Mouse (Mus musculus): ENCODE data around the gene Slf2.

Slf2 gene

DNA sequence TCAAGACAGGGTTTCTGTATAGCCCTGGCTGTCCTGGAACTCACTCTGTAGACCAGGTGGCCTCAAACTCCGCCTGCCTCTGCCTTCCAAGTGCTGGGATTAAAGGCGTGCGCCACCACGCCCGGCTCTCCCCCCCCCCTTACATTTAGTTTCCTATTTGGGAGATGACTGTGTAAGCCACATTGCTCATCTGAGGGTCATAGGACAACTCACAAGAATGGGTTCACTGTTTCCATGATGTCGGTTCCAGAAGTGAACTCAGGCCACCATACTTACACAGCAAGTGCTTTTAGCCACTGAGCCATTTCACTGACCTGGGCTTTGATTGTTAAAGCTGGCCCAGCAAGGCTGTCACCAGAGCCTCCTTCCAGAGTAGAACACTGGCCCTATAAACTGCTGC lies 46.2 kb downstream of the Slf2 start:
- in situ Hi-C loops (cut with MboI; ENCODE audit: unreplicated experiment in 2 of 2) = loop anchor here in 1 of 2 experiments (5.0 kb wide), 1 partner anchor 40 kb away; no protein-coding TSS in a partner anchor

DNA sequence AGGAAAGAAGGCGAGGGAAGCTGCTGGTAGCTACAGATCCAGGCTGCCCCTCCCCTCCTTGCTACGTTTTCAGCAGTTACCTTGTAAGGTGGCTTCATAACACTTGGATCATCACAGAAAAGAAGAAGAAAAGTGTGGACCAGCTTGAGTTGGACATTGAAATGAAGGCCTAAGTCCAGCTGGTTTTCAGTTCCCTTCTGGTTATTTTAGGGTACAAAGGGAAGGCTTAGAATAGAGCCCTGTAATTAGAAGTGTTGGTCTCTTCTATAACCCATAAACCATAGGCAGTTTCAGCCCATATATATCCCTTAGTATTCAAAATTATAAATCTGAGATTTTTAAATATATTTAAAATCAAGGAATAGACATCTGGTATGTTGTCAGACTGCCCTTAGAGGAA lies 49.8 kb downstream of the Slf2 start:
- in situ Hi-C loops (cut with MboI; ENCODE audit: unreplicated experiment in 2 of 2) = no loop called here

DNA sequence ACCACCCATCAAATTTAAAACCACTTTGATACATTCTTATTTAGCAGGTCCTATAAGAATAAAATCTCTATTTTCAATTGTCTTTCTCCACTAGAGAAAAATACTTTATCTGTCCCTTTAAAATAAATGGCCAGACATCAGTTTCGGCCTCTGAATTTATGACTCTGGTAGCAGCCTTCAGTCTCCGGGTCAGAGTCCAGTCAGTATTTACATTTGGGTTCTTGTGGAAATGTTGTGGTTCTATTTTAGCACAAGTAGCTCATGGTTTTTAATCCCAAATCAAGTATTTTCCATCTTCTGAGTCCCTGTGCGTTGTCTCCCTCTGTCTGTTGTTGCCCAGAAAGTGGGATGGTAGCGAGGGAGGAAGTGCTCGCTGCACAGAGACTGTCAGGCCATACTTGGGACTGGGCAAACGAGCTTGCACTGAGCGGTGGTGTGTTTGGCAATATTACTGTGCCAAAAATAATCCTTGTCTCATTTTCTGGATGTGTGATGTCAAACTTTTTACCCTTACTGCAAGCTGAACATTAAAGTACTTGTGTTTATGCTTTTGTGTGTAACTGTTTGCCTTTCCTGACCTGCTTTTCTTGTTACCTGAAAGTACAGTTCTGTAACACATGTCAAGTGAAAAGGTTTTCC lies 51.6 kb downstream of the Slf2 start:
- in situ Hi-C loops (cut with MboI; ENCODE audit: unreplicated experiment in 2 of 2) = no loop called here

DNA sequence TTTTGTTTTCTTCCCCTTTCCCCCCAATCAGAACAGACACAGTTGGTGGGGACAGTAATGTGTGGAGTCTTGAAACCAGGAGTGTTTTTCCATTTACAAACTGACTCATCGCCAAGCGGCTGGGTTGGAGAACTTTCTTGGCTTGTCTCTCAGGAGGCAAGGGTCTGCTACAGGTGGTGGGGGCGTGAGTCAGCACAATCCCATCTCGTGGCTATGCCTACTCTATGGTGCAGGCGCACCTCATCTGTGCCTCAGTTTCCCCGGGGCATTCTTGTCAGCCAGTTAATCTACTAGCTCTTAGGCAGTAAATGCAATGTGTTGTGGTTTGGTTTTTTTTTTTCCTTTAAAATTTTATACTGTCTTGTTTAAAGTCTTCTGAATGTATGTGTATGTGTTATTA lies 52.4 kb downstream of the Slf2 start:
- in situ Hi-C loops (cut with MboI; ENCODE audit: unreplicated experiment in 2 of 2) = no loop called here

DNA sequence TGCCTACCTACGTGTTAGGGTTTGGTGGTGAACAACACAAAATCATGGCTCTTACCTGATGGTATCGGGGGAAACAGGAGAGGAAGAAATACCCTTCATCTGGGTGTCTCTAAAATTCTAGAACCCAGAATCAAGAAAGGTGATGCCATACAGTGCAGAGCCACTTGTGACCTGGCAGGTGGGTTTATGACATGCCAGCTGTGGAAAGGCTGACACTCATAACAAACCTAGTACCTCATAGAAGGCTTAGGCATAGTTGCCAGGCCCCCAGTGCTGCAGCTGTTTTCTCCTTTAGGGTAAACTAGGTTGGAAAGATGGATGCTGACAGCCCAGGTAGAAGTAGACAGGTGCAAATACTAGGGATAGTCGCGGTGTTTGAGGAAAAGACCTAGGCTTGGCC lies 53.5 kb downstream of the Slf2 start:
- in situ Hi-C loops (cut with MboI; ENCODE audit: unreplicated experiment in 2 of 2) = no loop called here

DNA sequence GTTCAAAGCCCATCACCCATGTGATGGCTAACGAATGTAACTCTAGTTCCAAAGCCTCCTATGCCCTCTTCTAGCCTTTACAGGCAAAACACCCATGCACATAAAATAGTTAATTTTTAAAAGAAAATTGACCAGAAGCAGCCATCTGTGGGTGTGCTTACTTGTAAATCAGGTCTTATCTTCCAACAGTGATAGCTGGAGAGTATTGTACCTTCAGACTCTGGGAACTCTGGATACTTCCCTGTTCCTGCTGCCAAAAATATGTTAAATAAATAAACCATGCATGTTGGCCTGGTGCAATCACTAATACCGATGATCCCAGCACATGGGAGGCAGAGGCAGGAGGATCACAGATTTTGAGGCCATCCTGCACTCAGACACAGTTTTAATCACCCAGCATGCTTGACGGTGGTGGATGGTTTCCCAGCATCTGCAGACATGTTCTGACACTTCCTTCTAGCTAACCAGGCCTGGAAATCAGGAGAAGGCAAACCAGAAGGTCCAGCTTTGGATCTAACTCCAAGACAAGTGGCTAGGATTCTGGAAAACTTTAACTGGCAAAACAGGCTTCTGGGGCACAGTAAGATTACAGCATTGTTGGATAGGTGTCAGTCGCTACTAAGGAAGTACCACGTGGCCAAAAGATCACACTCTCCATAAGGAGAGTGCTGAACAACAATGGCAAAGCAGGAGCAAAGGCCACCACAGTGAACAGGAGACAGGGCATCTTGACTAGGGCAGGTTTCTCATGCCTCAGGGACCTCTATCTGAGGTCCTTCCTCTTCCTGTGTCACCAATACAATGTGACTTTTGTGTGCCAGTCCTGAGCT lies 54.4 kb downstream of the Slf2 start:
- in situ Hi-C loops (cut with MboI; ENCODE audit: unreplicated experiment in 2 of 2) = loop anchor here in 1 of 2 experiments (5.0 kb wide), 1 partner anchor 47 kb away; no protein-coding TSS in a partner anchor

DNA sequence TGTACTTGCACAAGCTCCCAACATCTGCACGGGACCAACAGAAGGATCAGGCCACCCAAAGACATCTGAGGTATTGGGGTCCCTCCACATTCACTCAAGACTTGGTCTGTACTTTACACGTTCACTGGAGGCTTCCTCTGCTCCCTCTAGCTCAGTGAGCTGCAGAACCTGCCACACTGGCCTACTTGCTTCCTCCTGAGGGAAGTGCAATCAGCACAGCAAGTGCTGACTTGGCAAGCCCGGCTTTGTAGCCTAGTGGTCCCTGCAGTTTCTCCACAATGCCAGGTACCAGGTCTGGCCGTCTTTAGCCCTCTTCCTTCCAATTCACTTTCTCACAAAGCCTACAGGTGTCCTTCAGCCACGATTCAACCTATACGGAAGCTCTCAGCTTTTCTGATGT lies 56.1 kb downstream of the Slf2 start:
- in situ Hi-C loops (cut with MboI; ENCODE audit: unreplicated experiment in 2 of 2) = loop anchor here in 1 of 2 experiments (5.0 kb wide), 1 partner anchor 45 kb away; no protein-coding TSS in a partner anchor

DNA sequence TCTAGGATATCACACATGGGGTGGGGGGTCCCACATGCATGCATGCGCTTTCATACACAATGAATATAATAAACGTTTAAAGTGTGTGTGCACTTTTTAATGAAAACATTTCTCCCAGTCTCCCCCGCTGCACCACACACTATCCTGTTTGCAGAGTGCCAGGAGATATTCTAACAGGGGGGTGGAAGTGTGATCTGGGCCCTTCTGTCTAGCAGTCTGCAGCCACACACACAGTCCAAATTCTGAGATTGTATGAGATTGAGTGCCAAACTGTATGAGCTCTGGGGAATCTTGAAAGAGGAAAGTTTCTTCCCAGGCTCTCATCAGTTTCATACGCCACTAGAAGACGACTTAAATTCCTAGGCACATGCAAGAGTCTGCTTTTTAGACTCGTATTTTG lies 56.9 kb downstream of the Slf2 start:
- in situ Hi-C loops (cut with MboI; ENCODE audit: unreplicated experiment in 2 of 2) = loop anchor here in 1 of 2 experiments (5.0 kb wide), 1 partner anchor 44 kb away; no protein-coding TSS in a partner anchor

DNA sequence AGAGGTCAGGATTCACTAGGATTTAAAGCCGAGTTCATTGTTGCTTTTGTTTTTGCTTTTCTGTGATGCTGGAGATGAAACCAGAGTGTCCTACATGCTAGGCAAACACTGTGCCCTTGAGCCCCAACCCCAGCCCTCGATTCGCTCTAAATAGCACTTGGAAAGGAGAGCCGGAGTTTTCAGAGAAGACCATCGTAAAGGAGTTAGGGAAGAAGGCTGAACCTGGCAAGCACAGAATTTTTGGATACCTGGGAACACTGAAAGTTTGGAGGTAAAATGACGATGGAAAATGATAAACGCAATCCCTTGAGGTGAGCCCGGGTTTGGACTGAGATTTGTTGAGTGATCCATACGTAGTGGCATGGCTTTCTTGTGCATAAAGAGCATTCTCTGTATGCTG lies 57.4 kb downstream of the Slf2 start:
- in situ Hi-C loops (cut with MboI; ENCODE audit: unreplicated experiment in 2 of 2) = loop anchor here in 1 of 2 experiments (5.0 kb wide), 1 partner anchor 44 kb away; no protein-coding TSS in a partner anchor

DNA sequence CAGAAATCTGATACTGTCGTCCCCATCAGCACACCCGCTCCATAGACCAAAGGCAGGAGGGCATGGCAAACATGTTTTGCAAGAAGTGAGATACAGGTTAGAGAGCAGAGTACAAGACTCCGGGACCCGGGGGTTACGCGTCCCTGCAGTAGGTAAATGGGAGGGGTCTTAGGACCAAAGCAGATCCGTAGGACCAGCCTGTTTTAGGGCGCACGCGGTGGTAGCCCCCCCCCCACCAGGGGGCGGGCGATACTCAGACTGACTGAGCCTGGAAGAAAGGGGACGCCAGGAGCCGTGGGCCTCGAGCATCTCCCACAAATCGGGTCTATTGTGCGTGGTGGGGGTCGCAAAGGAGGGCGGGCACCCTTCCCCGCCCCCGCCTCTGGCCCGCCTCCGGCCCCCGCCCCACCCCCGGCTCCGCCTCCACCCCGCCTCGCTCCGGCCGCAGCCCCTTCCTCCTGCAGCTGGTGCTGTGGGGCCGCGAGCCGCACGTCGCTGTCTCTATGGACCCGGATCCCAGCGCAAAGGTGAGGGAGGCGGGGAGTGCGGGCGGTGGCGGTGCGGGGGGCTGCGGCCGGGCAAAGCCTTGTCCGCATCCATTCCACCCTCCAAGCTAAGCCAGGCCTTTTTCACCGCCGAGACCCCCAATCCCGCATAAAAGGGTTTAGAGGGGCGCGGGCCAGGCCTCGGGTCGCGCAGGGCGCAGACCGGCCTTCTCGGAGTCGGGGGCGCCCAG lies 58.0 kb downstream of the Slf2 start, which contains the start of gene Sema4g:
Sema4g (plus strand) TSS at position 271 of the 736 bp plus-strand sequence.
- in situ Hi-C loops (cut with MboI; ENCODE audit: unreplicated experiment in 2 of 2) = loop anchor here in 1 of 2 experiments (5.0 kb wide), 1 partner anchor 43 kb away; no protein-coding TSS in a partner anchor

DNA sequence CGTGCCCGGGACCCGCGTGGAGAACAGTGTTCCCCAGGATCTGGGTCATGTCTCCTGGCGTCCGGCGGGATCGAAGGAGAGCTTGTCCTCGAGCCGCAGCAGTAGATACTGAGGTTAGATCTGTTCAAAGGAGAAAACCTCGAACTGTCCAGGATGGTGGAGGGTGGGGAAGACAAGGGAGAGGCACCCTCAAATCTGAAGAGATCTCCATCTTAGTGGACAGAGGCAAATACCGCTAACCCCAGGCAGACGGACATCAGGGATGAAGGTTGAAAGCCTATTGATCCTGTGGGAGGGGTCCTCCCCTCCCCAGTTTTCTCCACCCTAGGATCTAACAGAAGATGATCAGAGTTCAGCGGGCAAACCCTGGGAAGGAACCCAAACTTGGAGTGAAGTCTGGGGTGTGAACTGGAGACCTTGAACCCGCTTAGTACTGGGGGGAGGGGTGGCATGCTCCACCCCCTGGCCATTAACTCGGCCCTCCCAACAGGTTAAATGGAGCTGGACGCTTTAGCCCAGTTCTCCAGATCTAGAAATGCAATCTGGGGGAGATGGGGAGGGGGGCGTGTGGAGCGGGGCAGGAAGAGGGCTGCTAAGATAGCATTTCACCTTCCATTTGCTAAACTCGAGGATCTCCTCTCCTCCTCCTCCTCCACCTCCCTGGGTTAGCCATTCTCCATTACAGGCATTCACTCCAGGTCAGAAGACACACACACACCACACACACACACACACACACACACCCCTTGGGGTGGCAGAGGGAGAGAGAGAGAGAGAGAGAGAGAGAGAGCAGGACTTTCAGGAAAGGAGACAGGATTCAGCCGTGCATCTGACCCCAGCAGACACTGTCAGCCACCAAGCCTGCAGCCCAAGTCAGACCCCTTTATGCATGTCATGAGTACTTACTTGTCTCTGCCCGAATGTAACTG lies 58.9 kb downstream of the Slf2 start:
- in situ Hi-C loops (cut with MboI; ENCODE audit: unreplicated experiment in 2 of 2) = loop anchor here (5.0 kb wide), 1 partner anchor 42 kb away; no protein-coding TSS in a partner anchor

DNA sequence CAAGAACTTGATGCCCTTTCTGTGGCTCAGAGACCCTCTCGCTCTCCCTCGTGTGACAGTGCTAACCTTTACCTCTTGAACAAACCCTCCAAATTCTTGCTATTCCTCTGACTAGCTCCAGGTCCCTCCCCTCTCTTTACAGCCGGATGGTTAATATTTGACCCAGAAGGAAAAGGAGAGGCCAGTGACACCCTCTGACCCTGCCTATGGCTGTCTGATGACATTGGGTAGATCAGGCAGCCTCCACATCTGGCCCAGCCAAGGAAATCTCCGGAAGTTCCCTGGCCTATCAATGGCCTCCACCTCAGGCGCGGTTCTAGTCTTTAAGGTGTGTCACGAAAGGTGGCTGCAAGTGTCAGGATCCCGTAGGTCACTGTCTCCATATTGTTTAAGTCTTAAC lies 60.1 kb downstream of the Slf2 start:
- in situ Hi-C loops (cut with MboI; ENCODE audit: unreplicated experiment in 2 of 2) = loop anchor here in 1 of 2 experiments (5.0 kb wide), 1 partner anchor 41 kb away; no protein-coding TSS in a partner anchor

DNA sequence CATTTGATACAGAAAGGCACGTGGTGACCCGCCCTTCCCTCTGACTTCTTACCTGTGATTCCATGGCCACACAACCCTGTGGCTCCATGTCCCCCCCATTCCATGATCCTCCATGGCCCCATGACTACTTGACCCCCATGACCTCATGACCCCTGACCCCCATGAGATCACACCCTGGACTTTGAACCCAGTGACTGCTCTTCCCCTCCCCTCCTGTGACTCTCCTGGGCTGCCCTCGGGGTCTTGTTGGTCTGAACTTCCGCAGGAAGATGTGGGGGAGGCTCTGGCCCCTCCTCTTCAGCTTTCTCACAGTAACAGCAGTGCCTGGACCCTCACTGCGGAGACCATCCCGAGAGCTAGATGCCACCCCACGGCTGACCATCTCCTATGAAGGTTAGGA lies 61.3 kb downstream of the Slf2 start:
- in situ Hi-C loops (cut with MboI; ENCODE audit: unreplicated experiment in 2 of 2) = loop anchor here in 1 of 2 experiments (5.0 kb wide), 1 partner anchor 40 kb away; no protein-coding TSS in a partner anchor

DNA sequence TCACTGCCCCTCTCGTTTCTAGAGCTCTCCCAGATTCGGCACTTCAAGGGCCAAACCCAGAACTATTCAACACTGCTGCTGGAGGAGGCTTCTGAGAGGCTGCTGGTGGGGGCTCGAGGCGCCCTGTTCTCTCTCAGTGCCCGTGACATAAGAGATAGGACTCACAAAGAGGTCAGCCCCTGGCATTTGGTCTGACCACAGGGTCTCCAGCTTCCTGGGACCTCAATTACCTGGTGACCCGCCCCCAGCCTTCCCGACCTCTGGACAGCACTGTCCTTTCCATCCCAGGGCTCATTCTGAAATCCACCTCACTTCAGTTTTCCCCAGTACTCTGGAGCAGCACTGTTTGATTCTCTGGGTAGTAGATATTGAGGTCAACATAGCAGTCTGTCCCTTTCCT lies 61.8 kb downstream of the Slf2 start:
- in situ Hi-C loops (cut with MboI; ENCODE audit: unreplicated experiment in 2 of 2) = loop anchor here in 1 of 2 experiments (5.0 kb wide), 1 partner anchor 40 kb away; no protein-coding TSS in a partner anchor

DNA sequence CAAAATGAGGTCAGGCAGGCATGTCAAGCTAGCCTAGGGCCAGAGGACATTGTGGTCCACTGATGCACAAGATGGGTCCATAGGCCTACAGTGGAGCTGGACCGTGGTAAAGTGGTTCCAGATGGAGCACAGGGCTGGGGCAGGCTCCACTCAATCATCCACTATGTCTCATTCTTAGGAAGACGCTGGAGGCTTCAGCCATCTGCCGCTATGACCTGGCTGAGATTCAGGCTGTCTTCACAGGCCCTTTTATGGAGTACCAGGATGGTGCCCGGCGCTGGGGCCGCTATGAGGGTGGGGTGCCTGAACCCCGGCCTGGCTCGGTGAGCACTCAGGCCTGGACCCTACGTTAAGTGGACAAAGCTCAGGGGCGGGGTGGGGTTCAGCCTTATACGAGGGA lies 66.8 kb downstream of the Slf2 start:
- in situ Hi-C loops (cut with MboI; ENCODE audit: unreplicated experiment in 2 of 2) = no loop called here

DNA sequence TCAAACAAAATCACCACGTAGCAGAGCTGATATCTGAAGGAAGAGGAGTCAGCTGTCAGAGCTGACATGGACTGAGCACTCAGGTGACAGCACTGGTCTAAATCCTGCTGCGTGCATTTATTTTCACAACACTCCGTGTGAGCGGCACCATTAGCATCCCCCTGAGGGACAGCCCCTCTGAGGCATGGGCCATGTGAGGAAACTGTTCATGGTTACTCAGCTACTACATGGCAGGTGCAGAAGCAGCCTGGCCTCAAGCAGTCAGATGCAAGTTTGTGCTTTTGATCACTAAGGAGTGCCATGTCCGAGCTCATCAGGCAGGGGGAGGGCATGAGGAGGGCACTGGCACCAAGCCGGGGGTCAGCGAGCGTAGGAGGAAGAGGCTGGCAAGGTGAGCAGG lies 68.7 kb downstream of the Slf2 start:
- in situ Hi-C loops (cut with MboI; ENCODE audit: unreplicated experiment in 2 of 2) = loop anchor here in 1 of 2 experiments (25.0 kb wide), 1 partner anchor 1312 kb away; the partner anchor contains the start of gene Entpd7

DNA sequence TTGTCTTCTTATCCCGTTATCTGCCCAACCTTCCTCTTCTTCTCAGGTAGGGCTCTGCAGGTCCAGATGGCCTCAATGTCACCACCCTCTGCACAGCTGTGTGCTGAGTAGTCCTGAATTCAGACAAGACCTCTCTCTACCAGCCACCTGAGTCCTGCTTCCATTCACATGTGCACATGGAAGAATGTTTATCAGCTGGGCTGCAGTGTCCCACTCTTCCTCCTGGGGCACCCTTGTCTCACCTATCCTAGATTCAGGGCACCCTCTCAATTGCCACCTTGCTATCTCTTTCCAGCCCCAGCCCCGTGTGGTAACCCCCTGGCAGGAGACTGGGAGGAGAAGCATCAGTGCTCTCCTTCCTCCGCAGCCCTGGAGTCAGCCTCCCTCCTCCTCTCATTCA lies 71.3 kb downstream of the Slf2 start:
- in situ Hi-C loops (cut with MboI; ENCODE audit: unreplicated experiment in 2 of 2) = loop anchor here in 1 of 2 experiments (25.0 kb wide), 1 partner anchor 1315 kb away; the partner anchor contains the start of gene Entpd7

DNA sequence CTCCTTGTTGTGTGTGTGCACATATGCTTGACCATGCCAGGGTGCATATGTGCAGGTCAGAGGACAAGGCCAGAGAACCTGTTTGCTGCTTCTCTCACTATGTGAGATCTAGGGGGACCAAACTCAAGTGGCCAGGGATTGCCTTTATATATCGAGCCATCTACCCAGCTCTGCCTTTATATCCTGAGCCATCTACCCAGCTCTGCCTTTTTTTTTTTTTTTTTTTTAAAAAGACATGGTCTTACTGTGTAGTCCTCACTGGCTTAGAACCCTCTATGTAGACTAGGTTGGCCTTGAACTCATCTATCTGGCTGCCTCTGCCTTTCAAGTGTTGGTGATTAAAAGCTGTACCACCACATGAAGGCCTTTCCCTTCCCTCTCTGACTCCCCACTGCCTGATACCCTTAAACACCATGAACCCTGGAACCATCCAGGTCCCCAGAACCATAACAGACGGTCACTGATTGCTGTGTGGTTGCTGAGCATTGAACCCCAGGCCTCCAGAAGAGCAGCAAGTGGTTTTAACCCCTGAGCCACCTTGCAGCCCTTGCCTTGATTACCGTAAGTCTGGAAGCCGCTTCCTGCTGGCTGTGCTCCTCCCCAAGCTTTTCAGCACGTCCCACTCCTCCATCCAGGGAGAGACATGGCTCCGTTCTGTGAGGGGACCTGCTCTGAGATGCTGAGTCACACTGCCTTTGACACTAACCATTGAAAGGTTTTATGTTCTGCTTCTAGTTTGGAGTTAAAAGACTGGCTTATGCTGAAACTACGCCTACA lies 73.0 kb downstream of the Slf2 start:
- in situ Hi-C loops (cut with MboI; ENCODE audit: unreplicated experiment in 2 of 2) = loop anchor here in 1 of 2 experiments (25.0 kb wide), 1 partner anchor 1317 kb away; the partner anchor contains the start of gene Entpd7

Measured in v-Abl transformed pro-B cells (cell line).